Mouse (Mus musculus): ENCODE results near the gene Sprr2a1.
"Not testable (repeated sequence)": the region's sequence is repeated elsewhere in the genome, so short reads cannot be mapped to it uniquely, and the experiment has no call there.

DNA sequence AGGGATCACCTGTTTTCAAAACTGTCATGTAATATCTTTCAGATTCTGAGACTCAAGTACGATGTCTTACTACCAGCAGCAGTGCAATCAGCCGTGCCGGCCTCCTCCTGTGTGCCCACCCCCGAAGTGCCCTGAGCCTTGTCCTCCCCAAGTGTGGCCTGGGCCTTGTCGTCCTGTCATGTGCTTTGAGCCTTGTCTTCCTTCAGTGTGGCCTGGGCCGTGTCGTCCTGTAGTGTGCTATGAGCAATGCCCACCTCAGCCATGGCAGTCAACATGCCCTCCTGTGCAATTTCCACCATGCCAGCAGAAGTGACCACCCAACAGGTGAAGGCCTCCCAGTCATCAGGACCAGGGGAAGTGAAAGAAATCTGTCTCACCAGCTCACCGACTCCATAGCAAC lies 3.4 kb downstream of the Sprr2a1 start:
- TF ChIP-seq MYOD1 (IDR thresholded peaks at IDR 0.05; ENCODE audit: control insufficient read depth in 1 of 3, insufficient read length in 2 of 3, low read depth in 2 of 3); POLR2A (IDR thresholded peaks at IDR 0.05; ENCODE audit: insufficient read length, low read depth); MAX (IDR thresholded peaks at IDR 0.05; ENCODE audit: low read depth); MYOG (IDR thresholded peaks at IDR 0.05; ENCODE audit: control insufficient read depth in 1 of 3, insufficient read depth in 1 of 3, insufficient read length in 2 of 3, low read depth in 2 of 3): not testable (repeated sequence)
